Mouse (Mus musculus) gonadal fat pad, adult 2 months (tissue): ENCODE measurements around the gene Gnptab. TPM values are rescaled to one million over a fixed set of nuclear protein-coding genes. Genes with fewer than 3 reads are reported as not detected.
"Not testable (repeated sequence)": the region's sequence is repeated elsewhere in the genome, so short reads cannot be mapped to it uniquely, and the experiment has no call there.

Experiments
- DNase-seq: peaks from one replicate; pipeline ENCODE4 v3.0.0-alpha.2; 2012; ENCODE audit warnings: low read depth
- polyA plus RNA-seq: library from polyadenylated mRNA; depleted of rRNA; stranded (reverse); fragments of >200 nt; gene quantifications from 2 replicates; pipeline ENCODE4 v1.2.3, GENCODE M21; 2012; rRNA removed

Gene Gnptab
- 17.6 and 25.2 TPM in 2 replicates for polyA plus RNA-seq

DNA sequence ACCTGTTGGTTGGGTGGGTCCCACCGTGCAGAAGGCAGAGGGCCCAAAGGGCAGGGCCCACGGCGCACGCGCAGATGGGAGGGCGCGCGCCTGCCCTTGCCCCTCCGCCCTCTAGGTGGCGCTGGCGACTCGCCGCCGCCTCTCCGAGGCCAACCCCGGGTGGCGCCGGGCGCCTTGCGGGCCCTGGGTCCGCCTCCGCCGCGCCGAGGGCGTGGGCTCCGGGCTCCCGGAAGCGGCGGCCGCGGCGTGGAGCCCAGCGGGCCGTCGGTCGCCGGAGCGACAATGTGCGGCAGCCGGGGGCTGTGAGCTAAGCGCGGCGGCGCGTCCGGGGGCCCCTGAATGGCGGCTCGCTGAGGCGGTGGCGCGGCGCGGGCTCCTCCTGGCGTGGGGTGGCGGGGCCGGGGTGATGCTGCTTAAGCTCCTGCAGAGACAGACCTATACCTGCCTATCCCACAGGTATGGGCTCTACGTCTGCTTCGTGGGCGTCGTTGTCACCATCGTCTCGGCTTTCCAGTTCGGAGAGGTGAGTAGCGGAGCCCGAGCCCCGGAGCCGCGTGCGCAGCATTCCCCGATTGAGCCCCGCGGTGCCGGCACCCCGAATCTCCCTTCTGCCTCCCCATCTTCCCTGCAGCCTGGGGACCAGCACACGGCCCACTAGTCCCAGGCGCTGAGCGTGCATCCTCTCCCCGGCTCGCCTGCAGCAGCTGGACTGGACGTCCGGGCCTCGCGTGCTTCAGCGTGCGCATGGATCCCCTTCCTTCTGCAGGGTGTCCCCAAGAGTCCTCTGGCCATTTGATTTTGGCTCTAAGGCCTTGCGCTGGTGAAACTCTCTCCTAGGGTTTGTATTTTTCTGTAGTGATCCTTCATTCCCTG, at the start of gene Gnptab, which contains the start of gene Dram1:
Gnptab (plus strand) TSS at position 120 of the 873 bp plus-strand sequence.
Dram1 (minus strand) TSS at position 68 of the 873 bp plus-strand sequence.
- no peak for DNase-seq

DNA sequence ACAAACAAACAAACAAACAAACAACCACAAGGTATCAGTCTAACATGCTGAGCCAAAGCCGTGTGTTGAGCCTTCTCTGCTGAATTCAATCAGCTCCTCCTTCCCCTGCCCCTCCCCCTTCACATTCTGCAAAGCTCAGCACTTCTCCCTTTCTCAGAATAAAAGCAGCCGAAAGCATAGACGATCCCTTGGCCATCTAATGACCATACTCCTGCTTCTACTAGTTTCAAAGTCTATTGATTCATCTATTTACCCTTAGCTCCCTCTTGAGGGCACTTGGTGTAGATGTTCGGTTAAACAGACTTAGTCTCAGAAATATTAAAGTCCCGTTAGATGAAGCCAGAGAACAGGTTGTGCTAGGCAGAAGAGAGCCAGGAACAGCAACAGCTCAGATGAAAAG, 48.2 kb upstream of the Gnptab start:
- no peak for DNase-seq

DNA sequence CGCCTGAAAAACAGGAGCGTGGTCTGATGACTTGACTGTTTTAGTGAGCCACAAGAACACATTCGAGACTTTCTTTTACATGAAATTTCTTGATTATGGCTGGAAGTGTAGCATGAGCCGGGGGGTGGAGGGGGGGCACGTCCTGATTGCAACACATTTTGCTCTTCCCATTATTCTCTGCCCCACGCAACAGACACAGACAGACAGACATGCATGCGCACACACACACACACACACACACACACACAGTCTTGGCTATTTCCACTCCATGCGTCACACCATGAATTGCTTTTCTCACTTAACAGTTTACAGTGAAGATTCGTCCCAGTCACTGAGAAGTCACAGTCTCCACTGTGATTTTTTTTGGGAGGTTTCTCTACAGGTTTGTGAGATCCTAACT, 38.3 kb upstream of the Gnptab start:
- DNase-seq, result no peak

DNA sequence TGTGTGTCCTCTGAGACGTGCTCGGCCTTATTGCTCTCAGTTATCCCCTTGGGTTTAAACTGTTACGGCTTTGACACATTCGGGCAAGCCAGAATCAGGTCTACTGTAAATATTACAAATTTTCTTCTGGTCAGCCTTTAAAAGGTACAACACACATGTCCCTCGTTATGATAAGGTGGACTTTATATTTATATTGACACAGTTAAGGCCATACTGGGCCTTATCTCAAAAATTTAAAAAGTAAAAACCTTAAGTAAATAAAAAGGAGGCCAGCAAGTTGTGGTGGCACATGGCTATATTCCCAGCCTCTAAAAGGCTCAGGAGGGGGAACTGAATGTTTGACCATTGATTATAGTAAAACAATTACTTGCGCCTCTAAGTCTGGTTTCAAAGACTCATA, 37.6 kb upstream of the Gnptab start:
- no peak for DNase-seq

DNA sequence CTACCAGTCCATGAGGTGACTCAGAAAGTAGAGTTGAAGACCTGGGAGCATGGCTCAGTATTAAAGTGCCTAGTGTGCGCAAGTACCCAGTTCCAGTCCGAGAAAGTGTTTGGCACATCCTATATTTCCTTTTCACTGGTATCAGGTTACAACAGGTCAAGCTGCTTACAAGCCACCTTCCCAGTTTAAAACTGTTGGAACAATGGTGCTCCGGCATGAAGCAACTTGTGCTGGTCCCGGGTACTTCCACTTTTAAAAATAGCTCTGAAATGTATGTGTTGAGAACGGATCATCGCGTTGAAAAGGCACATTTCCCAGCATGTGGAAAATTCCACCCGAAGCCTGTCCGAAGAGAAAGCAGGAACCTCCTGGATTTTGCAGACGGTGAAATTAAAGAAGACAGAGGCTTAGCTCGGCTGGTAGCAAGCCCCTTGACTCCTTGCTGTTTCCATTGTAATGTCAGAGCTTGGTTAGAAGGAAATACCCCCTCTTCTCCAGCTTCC, 33.0 kb upstream of the Gnptab start:
- DNase-seq, result no peak

DNA sequence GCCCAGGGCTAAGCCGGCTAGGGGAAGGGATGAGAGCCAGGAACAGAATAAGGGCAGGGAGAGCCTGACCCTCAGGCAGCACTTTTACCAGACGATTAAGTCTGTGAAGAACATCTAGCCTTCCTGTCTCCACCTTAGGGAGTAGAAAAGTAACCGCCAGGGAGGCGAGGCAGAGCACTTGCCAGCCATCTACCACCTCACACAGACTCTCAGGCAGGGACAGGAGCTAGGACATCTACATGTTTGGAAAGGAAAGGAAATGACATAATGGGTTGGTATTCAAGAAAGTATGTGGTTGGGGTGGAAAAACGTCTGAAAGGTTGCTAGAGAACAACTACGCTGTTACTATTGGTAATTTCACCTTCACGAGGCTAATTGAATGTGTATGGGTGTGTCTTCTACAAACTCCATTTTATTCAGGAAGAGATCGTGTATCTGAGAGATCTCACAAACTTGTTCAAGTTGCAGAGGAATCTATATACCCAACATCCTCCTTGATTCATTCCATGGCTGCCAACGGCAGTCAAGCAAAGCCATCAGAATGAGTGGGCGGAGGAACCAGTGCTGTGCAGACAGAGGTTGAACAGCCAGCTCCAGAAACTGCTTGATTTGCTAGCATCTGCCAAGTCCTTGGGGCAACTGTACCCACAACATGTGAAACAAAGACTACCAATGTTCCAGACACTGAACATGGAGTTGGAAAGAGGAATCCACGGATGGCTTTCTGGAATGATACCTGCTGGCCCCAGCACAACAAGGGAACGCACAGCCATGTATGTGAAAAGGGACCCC, 32.3 kb upstream of the Gnptab start:
- peak; percentile 87 for DNase-seq

DNA sequence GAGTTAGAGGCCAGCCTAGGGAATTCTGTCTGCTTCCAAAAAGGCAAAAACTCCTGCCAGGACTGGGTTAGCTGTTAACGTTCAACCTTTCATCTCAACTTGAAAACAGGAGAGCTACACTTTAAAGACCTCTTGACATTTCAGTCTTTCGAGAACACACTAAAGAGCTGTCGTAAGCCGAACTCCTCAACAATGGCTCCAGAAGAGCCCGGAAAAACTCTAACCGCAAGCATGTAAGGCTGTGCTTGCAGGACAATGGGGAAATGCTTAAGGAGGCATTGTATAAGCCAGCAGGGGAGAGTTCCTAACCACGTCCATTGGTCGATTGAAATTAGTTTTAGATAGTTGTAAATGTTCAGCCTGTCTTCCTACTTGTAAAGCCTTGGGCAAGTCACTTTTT, 29.1 kb upstream of the Gnptab start:
- no peak for DNase-seq

DNA sequence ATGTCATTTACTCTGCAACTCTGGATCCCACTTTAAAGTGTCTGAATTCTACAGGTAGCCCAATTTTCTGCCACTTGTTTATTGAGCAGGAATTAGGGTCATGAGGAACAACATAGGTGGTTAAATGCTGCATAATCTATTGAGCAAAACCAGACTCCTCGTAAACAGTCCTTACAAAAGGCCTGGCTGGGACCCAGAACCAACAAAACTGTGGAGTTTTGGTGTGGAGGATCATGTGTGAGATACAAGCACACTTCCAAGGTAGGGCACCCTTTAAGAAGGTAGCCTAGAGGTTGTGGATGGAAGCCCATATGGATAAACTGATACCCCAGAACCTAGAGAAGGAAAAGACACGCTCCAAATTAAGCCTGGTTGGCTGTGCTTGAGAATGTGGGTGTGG, 28.2 kb upstream of the Gnptab start:
- no peak for DNase-seq

DNA sequence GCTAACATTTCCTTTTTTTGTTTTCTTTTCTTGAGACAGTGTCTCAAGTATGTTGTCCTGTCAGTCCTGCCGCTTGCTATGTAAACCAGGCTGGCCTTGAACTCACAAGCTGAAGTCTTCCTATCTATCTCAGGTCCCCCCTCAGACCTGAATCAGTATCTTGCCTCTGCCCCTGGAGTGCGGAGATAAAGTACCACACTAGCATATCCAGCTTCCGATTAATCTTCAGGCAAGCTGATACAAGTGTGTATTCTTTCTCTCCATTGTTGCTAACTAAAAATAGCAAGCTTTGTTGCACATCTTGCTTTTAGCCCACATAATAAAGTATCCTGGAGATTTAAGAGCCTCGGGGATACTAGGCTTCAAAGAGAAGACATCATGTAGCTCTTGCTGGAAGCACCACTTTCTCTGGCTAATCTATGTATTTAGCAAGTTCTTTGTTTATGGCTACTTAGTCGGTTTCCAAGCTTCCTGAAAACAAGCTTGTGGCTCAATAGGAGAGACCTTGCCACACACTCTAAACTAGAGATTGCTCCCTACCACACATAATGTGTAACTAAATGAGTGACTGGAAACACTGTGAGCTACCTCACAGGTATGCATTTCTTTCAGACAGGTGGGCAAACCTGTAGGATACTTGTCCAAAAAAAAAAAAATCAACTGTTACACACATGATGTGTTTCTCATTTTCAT, 27.4 kb upstream of the Gnptab start:
- no peak for DNase-seq

DNA sequence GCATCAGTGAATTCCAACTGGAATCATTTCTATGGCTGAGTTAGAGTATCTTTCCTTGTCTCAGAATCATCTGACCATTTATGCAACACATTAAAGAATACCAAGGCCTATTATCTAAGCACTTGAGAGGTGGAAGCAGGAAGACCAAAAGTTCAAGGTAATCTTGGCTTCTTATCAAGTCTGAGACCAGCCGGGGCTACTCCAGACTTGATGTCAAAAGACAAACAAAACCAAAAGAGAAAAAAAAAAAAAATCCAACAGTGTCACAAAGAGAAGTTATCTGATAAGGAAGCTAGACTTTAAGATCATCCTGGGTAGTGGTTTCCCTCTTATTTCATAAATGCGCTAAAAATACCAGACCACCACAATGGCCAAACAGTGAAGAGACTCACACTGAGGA, 26.4 kb upstream of the Gnptab start:
- DNase-seq, result no peak

DNA sequence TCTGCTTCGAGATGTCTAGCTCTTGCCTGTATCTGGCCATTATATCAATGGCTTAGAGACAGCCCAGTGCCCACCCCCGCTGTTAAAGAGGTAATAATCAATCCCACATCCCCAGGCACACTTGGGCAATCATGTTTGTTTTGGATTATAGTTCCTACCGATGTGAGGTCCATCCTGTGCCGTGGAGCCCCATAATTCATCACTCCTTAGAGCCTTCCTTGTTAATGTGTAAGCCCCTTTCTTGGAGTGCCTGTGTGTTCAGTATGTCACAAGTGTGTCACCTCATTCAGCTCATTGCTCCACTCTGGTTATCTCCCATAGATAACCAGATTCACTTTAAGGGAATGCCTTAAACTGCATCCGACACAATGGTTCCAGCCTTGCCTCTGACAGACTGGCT, 24.3 kb upstream of the Gnptab start:
- DNase-seq, result no peak

DNA sequence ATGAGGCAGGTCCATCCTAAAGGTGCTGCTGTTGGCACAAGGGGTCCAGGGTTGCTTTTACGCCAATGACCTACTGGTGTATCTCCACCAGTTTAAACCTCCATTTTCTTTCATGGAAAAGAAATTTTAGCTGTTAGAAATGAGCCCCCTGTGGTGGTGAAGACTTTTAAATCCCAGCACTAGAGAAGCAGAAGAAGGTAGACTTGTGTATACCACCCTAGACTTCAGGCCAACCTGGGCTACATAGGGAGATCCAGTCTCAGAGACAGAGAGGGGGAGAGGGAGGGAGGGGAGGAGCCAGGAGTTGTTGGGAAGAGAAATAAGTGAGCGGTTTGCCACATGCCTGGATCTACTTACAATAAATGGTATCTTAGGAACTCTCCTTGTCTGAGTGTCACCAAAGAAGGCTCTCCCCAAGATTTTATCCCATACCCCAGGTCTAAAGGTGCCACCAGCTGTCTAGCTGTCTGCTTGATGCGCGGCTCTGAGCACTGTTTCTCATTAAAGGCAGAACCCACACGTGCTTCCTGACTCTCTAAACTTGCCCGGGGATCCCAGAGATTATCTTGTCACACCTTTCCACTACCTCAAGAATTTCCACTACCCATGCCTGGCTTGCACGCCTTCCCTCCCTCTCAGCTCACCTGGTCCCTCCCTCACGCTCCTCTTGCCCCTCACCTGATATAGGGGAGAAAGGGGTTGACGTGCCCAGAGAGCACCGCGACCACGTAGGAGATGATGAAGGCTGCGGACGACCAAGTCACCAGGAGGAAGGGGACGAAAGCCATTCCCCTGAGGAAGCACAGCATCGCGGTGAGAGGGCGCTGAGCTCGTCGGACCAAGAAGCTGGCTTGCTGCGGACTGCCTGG, 22.6 kb upstream of the Gnptab start:
- no peak for DNase-seq

DNA sequence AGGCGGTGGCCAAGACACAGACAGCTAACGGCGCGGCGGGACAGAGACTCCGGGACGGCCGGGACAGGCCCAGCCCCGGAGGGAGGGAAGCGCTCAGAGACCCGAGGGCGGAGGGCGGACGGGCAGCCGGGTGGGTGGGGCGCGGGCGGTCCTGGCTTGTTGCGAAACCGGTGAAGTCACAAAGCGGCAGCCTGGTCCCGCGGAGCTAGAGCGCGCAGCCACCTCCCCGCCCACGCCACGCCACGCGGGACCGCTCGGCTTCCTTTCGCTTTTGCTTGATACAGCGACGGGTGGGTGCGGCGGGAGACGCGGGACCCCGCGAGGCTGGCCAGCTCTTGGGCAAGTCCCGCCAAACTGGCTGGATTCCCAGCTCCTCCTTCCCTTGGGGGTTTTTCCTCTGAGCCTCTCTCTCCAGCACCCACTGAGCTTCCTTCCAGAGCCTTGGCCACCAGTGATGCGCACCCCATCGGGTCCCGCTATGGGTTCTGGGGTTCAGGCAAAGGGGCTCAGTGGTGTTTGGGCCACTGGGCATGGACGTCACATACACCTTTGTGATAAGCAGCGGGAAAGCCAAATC, 21.9 kb upstream of the Gnptab start:
- no peak for DNase-seq

DNA sequence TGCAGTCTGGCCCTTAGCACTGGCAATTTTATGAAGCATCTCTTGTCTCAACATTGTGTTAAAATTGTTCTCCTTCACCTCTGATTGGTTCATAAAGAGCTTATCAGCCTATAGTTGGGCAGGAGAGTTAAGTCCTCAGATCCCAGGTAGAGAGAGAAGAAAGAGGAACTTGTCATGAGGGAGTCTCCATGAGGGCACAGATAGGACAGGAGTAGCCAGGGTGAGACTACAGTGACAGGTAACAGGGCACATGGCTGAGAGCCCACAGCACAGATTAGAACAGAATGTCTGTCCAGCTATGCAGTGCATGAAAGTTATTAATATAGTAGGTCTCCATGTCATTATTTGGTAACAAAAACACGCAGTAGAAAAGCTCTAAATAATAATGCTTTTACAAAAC, 16.7 kb upstream of the Gnptab start:
- no peak for DNase-seq

DNA sequence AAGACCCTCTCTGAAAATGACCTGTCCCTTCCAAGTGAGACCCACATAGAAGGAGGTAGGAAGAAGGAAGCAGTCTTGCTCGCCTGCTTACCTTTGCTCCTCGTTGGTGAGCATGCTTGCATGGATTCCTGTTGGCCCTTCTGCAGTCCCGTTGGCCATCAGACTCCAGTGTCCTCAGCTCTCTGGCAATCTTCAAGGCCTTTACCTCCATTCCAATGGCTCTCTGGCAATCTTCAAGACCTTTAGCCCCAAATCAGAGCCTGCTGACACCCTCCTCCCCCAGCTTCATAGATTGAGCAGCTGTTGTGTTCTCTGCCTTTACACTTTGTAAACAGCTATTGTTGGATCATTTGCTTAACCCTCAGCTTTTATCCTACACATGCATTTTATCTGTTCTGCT, 14.7 kb upstream of the Gnptab start:
- DNase-seq, result no peak

DNA sequence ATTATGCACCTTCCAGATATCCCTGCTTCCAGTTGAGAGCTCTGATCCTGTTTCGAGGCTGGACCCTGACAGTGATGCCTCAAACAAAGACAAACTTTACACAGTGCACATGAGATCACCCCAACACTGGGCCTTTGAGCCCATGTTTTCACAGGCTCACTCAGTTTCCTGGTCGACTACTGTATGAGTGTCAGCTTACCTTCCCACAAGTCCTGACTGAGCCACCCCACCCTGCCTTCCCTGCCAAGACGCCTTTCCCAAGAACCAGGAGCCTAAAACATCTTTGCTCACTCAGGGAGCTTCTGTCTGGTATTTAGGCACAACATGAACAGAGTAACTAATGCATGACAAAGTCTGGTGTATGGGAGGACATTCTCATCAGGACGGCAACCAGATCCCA, 9.7 kb upstream of the Gnptab start:
- DNase-seq, result no peak

DNA sequence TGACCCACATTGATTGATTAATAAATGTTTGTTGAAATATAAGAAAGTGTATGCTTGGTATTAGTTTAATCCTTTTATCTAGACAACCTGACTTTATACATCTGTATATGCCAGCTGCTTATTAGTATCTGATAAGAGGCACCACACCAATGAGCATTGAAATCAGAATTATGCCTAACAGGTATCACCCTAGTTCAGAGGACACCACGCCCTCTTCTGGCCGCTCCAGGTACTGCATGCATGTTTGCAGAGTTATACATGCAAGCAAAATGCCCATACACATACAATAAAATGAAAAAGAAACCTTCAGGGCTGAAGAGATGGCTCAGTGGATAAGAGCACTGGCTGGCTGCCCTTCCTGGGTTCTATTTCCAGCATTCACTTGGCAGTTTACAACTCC, 7.1 kb upstream of the Gnptab start:
- no peak for DNase-seq

DNA sequence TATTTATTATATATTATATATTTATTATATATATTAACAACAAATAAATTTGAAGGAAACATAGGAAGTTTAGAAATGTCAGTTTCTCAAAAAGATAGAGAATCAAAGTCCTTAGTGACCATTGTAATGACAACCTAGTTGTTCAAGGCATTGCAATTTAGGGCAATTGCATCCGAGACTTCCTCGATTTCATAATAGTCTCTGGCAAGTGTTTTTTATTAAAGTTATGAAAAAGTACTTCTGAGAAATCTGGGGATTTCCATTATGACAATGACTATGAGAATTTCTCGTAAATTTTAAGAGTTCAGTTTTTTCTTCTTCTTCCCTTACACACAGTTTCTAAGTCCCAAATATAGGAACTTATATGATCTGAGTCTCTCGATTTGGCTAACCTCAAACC, 6.5 kb upstream of the Gnptab start:
- DNase-seq, result no peak

DNA sequence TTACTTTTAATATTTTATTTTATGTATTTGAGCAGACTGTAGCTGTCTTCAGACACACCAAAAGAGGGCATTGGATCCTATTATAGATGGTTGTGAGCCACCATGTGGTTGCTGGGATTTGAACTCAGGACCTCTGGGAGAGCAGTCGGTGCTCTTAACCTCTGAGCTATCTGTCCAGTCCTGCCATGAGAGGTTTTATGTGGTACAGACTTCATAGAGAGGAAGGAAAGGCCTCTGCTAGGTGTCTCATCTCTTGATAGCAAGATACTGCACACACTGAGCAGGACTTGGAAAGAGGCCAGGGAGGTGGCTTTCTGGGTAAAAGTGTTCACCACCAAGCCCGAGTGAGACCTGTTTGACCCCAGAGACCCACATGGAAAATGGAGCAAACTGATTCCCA, 6.0 kb upstream of the Gnptab start:
- DNase-seq, result not testable (repeated sequence)

DNA sequence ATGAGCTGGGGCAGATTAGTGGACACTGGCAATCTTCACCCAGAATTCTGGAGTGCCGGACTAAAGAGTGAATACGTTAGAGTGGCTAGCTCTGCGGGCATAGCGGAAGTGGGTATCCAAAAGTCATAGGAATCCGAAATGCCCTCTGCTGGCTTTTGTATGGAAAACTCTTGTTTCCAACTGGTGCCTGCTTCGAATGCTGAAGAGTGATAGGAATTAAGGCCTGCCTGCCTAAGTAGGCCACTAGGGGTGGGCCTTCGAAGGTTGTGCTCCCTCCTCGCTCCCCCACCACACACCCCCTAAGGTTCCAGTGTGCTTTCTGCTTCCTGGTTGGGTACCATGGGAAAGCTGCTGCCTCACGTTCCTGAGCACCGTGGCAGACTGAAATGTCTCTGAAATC, 3.9 kb upstream of the Gnptab start:
- no peak for DNase-seq

DNA sequence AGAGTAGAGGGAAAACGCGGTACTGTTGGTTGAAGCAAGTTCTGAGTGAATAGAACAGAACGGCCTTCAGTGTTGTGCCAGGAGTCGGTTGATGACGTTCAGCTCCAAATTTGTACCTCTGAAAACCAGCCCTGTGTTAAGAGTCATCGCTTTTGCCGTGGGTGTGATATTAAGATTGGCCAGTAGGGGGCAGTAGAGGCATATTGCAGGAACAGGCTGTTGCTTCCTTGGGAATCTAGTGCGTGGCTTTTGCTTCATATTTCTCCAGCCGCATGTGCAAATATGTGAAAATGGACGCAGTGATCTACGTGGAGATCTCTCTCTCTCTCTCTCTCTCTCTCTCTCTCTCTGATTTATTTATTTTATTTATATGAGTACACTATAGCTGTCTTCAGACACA, 2.2 kb upstream of the Gnptab start:
- no peak for DNase-seq
